Mouse (Mus musculus) right cerebral cortex, adult 2 months (tissue): Measurements from ENCODE around the gene Gm20431.
A peak's percentile ranks its signal among the peaks of the same experiment; 100 is the strongest.
"Not testable (repeated sequence)": the region's sequence is repeated elsewhere in the genome, so short reads cannot be mapped to it uniquely, and the experiment has no call there.

Experiments used
- DNase-seq, 2 experiments: peaks; one replicate each; pipeline ENCODE4 v3.0.0; 2021 to 2022; ENCODE audit warnings: low spot score in 2 of 2

Gene Gm20431

GRCm38 (mm10) chr2:167659177-167659846, 2.0 kb downstream of the Gm20431 start:
- no peak for DNase-seq

GRCm38 (mm10) chr2:167658712-167659111, 2.6 kb downstream of the Gm20431 start:
- DNase-seq, result no peak

GRCm38 (mm10) chr2:167657973-167658372, 3.3 kb downstream of the Gm20431 start:
- DNase-seq, result no peak

- DNase-seq, result no peak
These were observed 4.4 kb downstream of the Gm20431 start for GRCm38 (mm10) chr2:167656629-167657478.

- no peak for DNase-seq
These were observed 6.2 kb downstream of the Gm20431 start for GRCm38 (mm10) chr2:167654911-167655600.

- DNase-seq, result no peak
These were observed 8.6 kb downstream of the Gm20431 start for GRCm38 (mm10) chr2:167652694-167653093.

GRCm38 (mm10) chr2:167651622-167652021, 9.7 kb downstream of the Gm20431 start:
- no peak for DNase-seq

GRCm38 (mm10) chr2:167649290-167650032, 11.8 kb downstream of the Gm20431 start:
- no peak for DNase-seq

- no peak for DNase-seq
These were observed 14.9 kb downstream of the Gm20431 start for GRCm38 (mm10) chr2:167646411-167646810.

GRCm38 (mm10) chr2:167643356-167644052, 17.8 kb downstream of the Gm20431 start:
- not testable (repeated sequence) for DNase-seq

- DNase-seq, result no peak
These were observed 19.1 kb downstream of the Gm20431 start for GRCm38 (mm10) chr2:167642164-167642563.

GRCm38 (mm10) chr2:167641337-167641736, 20.0 kb downstream of the Gm20431 start:
- DNase-seq, result no peak

GRCm38 (mm10) chr2:167640279-167640678, 21.0 kb downstream of the Gm20431 start:
- no peak for DNase-seq

- DNase-seq, result no peak
These were observed 26.3 kb downstream of the Gm20431 start for GRCm38 (mm10) chr2:167634865-167635512.

- DNase-seq, result peak; percentile 96 to 99
These were observed 26.9 kb downstream of the Gm20431 start for GRCm38 (mm10) chr2:167634338-167634770.

- no peak for DNase-seq
These were observed 27.8 kb downstream of the Gm20431 start for GRCm38 (mm10) chr2:167633537-167633872.

- DNase-seq, result no peak
These were observed 28.4 kb downstream of the Gm20431 start for GRCm38 (mm10) chr2:167632731-167633536.

- DNase-seq, result peak; percentile 95 to 97
These were observed 29.5 kb downstream of the Gm20431 start, which contains the start of gene Ube2v1 for GRCm38 (mm10) chr2:167631591-167632448. TSS of gene Ube2v1 (minus strand) at chr2:167632095.

GRCm38 (mm10) chr2:167631181-167631590, 30.1 kb downstream of the Gm20431 start:
- peak in 1 of 2 experiments; percentile 46 for DNase-seq
